Mouse (Mus musculus) T-helper 1 cell (primary cell): ENCODE results near the gene Xylt1.

ENCODE experiments used
- in situ Hi-C: fragments of 300-600 bp; cut with MboI, MseI; formaldehyde crosslinking; loops from one replicate; pipeline ENCODE4 v1.15.1; 2025; ENCODE audit warnings: high pct_unique_total_duplicates

Gene Xylt1

GRCm38 (mm10) chr7:117380418-117381187 is at the start of gene Xylt1:
Gene Xylt1, plus strand, starts transcription at chr7:117380979.
- in situ Hi-C loops: loop anchor here (5.0 to 25.0 kb wide), 4 partner anchors 47 to 907 kb away; no protein-coding TSS in a partner anchor

- in situ Hi-C loops: no loop called here
Measured at GRCm38 (mm10) chr7:117333936-117334335, 46.8 kb upstream of the Xylt1 start.

- in situ Hi-C loops: no loop called here
Measured at GRCm38 (mm10) chr7:117356316-117356715, 24.5 kb upstream of the Xylt1 start.

- in situ Hi-C loops: no loop called here
Measured at GRCm38 (mm10) chr7:117357425-117358194, 23.2 kb upstream of the Xylt1 start.

GRCm38 (mm10) chr7:117361281-117361680 is 19.5 kb upstream of the Xylt1 start:
- in situ Hi-C loops: no loop called here

- in situ Hi-C loops: no loop called here
Measured at GRCm38 (mm10) chr7:117362493-117362892, 18.3 kb upstream of the Xylt1 start.

GRCm38 (mm10) chr7:117368647-117369289 is 12.0 kb upstream of the Xylt1 start:
- in situ Hi-C loops: no loop called here

GRCm38 (mm10) chr7:117369290-117369941 is 11.4 kb upstream of the Xylt1 start:
- in situ Hi-C loops: no loop called here

- in situ Hi-C loops: loop anchor here (25.0 kb wide), 2 partner anchors 711 to 911 kb away; no protein-coding TSS in a partner anchor
Measured at GRCm38 (mm10) chr7:117375886-117376309, 4.9 kb upstream of the Xylt1 start.

- in situ Hi-C loops: loop anchor here (25.0 kb wide), 2 partner anchors 710 to 910 kb away; no protein-coding TSS in a partner anchor
Measured at GRCm38 (mm10) chr7:117377138-117377537, 3.6 kb upstream of the Xylt1 start.

GRCm38 (mm10) chr7:117380036-117380417 is 752 bp upstream of the Xylt1 start:
- in situ Hi-C loops: loop anchor here (5.0 to 25.0 kb wide), 4 partner anchors 47 to 907 kb away; no protein-coding TSS in a partner anchor

- in situ Hi-C loops: loop anchor here (5.0 to 25.0 kb wide), 4 partner anchors 46 to 906 kb away; no protein-coding TSS in a partner anchor
Measured at GRCm38 (mm10) chr7:117381188-117381981, 606 bp downstream of the Xylt1 start.

- in situ Hi-C loops: loop anchor here (5.0 to 25.0 kb wide), 4 partner anchors 45 to 905 kb away; no protein-coding TSS in a partner anchor
Measured at GRCm38 (mm10) chr7:117382006-117382405, 1.2 kb downstream of the Xylt1 start.

GRCm38 (mm10) chr7:117383147-117383940 is 2.6 kb downstream of the Xylt1 start:
- in situ Hi-C loops: loop anchor here (5.0 to 25.0 kb wide), 4 partner anchors 44 to 904 kb away; no protein-coding TSS in a partner anchor

GRCm38 (mm10) chr7:117386376-117386775 is 5.6 kb downstream of the Xylt1 start:
- in situ Hi-C loops: loop anchor here (10.0 to 25.0 kb wide), 3 partner anchors 228 to 901 kb away; no protein-coding TSS in a partner anchor

- in situ Hi-C loops: loop anchor here (10.0 to 25.0 kb wide), 3 partner anchors 226 to 899 kb away; no protein-coding TSS in a partner anchor
Measured at GRCm38 (mm10) chr7:117388284-117388988, 7.7 kb downstream of the Xylt1 start.

- in situ Hi-C loops: loop anchor here (10.0 to 25.0 kb wide), 3 partner anchors 226 to 898 kb away; no protein-coding TSS in a partner anchor
Measured at GRCm38 (mm10) chr7:117389048-117389447, 8.3 kb downstream of the Xylt1 start.

- in situ Hi-C loops: loop anchor here (25.0 kb wide), 2 partner anchors 694 to 894 kb away; no protein-coding TSS in a partner anchor
Measured at GRCm38 (mm10) chr7:117392863-117393569, 12.2 kb downstream of the Xylt1 start.
